Mouse (Mus musculus): ENCODE data around the gene Phlda2. TPM values are rescaled to one million over a fixed set of nuclear protein-coding genes. Genes with fewer than 3 reads are reported as not detected.

Gene Phlda2
- polyA plus RNA-seq, 1 experiment, result not detected

DNA sequence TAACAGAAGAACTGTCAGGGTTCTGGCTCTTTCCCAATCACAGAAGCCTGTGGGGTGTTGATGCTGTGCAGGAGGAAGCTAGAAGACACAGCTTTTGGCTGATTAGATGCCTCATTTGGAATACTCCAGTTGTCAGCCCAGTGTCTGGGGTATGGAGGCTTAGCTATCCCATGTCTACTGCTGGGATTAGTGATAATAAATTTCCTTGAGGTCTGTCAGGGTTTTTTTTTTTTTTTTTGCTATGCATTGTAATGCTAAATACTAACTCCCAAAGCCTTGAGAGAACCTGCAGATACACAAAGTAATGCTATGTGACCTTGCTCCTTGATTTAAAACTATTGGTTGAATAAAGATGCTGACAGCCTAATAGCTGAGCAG is 8.4 kb upstream of the Phlda2 start:
- Histone ChIP-seq H3K4me1 (ENCODE audit: control insufficient read depth, insufficient read depth, insufficient read length, low read length) (no peaks in the 10 kb centered on the region), H3K27ac (replicated peaks; ENCODE audit: low read depth, low read length) (no peak overlapping the region), H3K4me3 (ENCODE audit: insufficient read depth, low read depth, low read length) (no peak overlapping the region)

- H3K4me3 ChIP-seq (ENCODE audit: insufficient read depth, low read depth, low read length), result no peak overlapping the region
- no peaks in the 10 kb centered on the region for H3K4me1 ChIP-seq (ENCODE audit: control insufficient read depth, insufficient read depth, insufficient read length, low read length)
- no peak overlapping the region for H3K27ac ChIP-seq (replicated peaks; ENCODE audit: low read depth, low read length)
Observed at GRCm38 (mm10) chr7:143510593-143511334, 7.8 kb upstream of the Phlda2 start.

- Histone ChIP-seq H3K4me3 (ENCODE audit: insufficient read depth, low read depth, low read length) (no peak overlapping the region), H3K4me1 (ENCODE audit: control insufficient read depth, insufficient read depth, insufficient read length, low read length) (no peaks in the 10 kb centered on the region), H3K27ac (replicated peaks; ENCODE audit: low read depth, low read length) (no peak overlapping the region)
Observed at GRCm38 (mm10) chr7:143509566-143509965, 6.6 kb upstream of the Phlda2 start.

- Histone ChIP-seq H3K27ac (replicated peaks; ENCODE audit: low read depth, low read length) (no peak overlapping the region), H3K4me1 (ENCODE audit: control insufficient read depth, insufficient read depth, insufficient read length, low read length) (peaks cover 4% of the 10 kb centered on the region; the same call in 1 of the 2 replicates), H3K4me3 (ENCODE audit: insufficient read depth, low read depth, low read length) (no peak overlapping the region)
Observed at GRCm38 (mm10) chr7:143506675-143507074, 3.7 kb upstream of the Phlda2 start.

DNA sequence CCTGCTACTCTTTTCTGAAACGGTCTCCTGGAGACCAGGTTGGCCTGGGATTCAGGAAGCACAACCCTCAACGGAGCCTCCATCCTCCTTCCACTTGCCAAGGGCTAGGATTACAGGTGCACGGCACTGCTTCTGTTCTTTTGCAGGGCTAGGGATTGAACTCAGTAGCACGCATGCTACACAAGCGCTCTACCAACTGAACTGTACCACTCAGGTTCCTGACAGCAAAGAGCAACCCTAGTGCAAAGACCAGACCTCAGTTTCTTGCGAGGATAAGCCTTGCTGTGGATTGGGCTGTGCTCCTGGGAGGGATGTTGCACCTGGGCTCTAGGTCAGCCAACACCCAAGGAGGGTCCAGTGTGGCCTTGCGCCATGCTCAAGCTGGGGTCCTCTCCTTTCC is 3.3 kb upstream of the Phlda2 start:
- Histone ChIP-seq H3K4me1 (ENCODE audit: control insufficient read depth, insufficient read depth, insufficient read length, low read length) (peaks cover 6% of the 10 kb centered on the region; the same call in 1 of the 2 replicates), H3K4me3 (ENCODE audit: insufficient read depth, low read depth, low read length) (no peak overlapping the region), H3K27ac (replicated peaks; ENCODE audit: low read depth, low read length) (no peak overlapping the region)

GRCm38 (mm10) chr7:143505823-143506222 is 2.9 kb upstream of the Phlda2 start:
- no peak overlapping the region for H3K4me3 ChIP-seq (ENCODE audit: insufficient read depth, low read depth, low read length)
- no peak overlapping the region for H3K27ac ChIP-seq (replicated peaks; ENCODE audit: low read depth, low read length)
- peaks cover 6% of the 10 kb centered on the region; the same call in 1 of the 2 replicates for H3K4me1 ChIP-seq (ENCODE audit: control insufficient read depth, insufficient read depth, insufficient read length, low read length)

GRCm38 (mm10) chr7:143505411-143505810 is 2.5 kb upstream of the Phlda2 start:
- Histone ChIP-seq H3K4me1 (ENCODE audit: control insufficient read depth, insufficient read depth, insufficient read length, low read length) (peaks cover 6% of the 10 kb centered on the region; the same call in 1 of the 2 replicates), H3K4me3 (ENCODE audit: insufficient read depth, low read depth, low read length) (no peak overlapping the region), H3K27ac (replicated peaks; ENCODE audit: low read depth, low read length) (no peak overlapping the region)

- no peak overlapping the region for H3K4me3 ChIP-seq (ENCODE audit: insufficient read depth, low read depth, low read length)
- H3K4me1 ChIP-seq (ENCODE audit: control insufficient read depth, insufficient read depth, insufficient read length, low read length), result peaks cover 6% of the 10 kb centered on the region; the same call in 1 of the 2 replicates
- H3K27ac ChIP-seq (replicated peaks; ENCODE audit: low read depth, low read length), result no peak overlapping the region
Observed at GRCm38 (mm10) chr7:143503926-143504325, 976 bp upstream of the Phlda2 start.

- Histone ChIP-seq H3K4me1 (ENCODE audit: control insufficient read depth, insufficient read depth, insufficient read length, low read length) (peaks cover 6% of the 10 kb centered on the region; the same call in 1 of the 2 replicates), H3K27ac (replicated peaks; ENCODE audit: low read depth, low read length) (no peak overlapping the region), H3K4me3 (ENCODE audit: insufficient read depth, low read depth, low read length) (peak overlapping the region; percentile 55)
Observed at GRCm38 (mm10) chr7:143501643-143502417, 1.1 kb downstream of the Phlda2 start.

DNA sequence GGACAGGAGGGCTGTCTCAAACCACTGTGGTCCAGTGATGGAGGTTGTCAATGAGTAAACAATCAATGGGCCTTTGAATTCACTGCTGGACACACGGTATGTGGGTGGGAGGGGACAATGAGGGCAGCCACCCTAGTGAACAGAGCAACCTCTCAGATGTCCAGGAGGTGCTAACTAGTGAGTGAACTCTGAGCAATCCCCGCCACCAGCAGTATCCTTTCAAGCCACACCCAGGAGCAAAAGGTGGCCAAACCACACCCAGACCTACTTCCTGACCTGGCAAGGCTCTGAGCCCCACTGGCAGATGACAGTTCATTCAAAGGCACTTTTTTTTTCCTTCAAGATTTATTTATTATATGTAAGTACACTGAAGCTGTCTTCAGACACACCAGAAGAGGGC is 2.0 kb downstream of the Phlda2 start:
- Histone ChIP-seq H3K4me3 (ENCODE audit: insufficient read depth, low read depth, low read length) (no peak overlapping the region), H3K27ac (replicated peaks; ENCODE audit: low read depth, low read length) (no peak overlapping the region), H3K4me1 (ENCODE audit: control insufficient read depth, insufficient read depth, insufficient read length, low read length) (peaks cover 6% of the 10 kb centered on the region; the same call in 1 of the 2 replicates)

DNA sequence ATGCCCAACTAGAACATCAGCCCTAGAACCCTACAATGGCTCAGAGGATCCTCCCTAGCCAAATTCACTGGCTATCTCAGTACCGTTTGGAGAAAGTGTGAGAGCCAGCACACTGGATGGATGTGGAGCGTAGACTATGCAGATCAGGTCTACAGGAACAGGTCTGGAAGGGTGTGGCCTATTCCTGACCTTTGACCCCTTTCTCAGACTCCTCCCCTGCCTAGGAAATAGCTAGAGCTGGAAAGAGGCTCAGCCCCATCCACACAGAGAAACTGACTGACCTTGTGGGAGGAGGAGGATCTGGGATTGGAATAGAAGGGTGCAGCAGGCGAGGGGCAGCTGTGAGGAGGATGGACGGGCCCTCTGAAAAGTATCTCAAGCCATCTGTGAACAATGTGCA is 4.4 kb downstream of the Phlda2 start:
- Histone ChIP-seq H3K4me1 (ENCODE audit: control insufficient read depth, insufficient read depth, insufficient read length, low read length) (peaks cover 6% of the 10 kb centered on the region; the same call in 1 of the 2 replicates), H3K4me3 (ENCODE audit: insufficient read depth, low read depth, low read length) (no peak overlapping the region), H3K27ac (replicated peaks; ENCODE audit: low read depth, low read length) (no peak overlapping the region)

GRCm38 (mm10) chr7:143495104-143495961 is 7.6 kb downstream of the Phlda2 start:
- Histone ChIP-seq H3K4me3 (ENCODE audit: insufficient read depth, low read depth, low read length) (no peak overlapping the region), H3K4me1 (ENCODE audit: control insufficient read depth, insufficient read depth, insufficient read length, low read length) (no peaks in the 10 kb centered on the region), H3K27ac (replicated peaks; ENCODE audit: low read depth, low read length) (no peak overlapping the region)

DNA sequence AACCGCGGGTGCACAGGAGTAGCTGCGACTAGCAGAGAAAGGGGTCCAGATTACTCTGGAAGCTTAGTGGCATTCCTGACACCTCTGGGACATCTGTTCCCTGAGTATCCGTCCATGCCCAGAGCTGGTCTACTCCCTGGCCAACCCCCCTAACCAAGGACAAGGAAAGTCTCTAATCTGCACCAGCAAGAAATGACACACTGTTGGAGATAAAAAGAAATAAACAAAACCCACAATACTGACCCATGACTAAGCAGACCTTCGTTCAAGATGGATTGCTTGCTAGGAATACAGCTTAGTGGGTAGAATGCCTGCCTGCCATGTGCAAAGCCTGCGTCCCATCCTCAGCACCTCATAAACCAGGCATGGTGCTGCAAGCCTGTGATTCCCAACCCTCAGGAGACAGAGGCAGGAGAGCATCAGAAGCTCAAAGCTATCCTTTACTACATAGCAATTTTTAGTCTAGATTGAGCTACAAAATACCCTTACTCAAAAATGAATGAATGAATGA is 9.3 kb downstream of the Phlda2 start:
- Histone ChIP-seq H3K4me1 (ENCODE audit: control insufficient read depth, insufficient read depth, insufficient read length, low read length) (no peaks in the 10 kb centered on the region), H3K4me3 (ENCODE audit: insufficient read depth, low read depth, low read length) (no peak overlapping the region), H3K27ac (replicated peaks; ENCODE audit: low read depth, low read length) (no peak overlapping the region)

GRCm38 (mm10) chr7:143489735-143490134 is 13.2 kb downstream of the Phlda2 start:
- Histone ChIP-seq H3K27ac (replicated peaks; ENCODE audit: low read depth, low read length) (no peak overlapping the region), H3K4me3 (ENCODE audit: insufficient read depth, low read depth, low read length) (no peak overlapping the region), H3K4me1 (ENCODE audit: control insufficient read depth, insufficient read depth, insufficient read length, low read length) (no peaks in the 10 kb centered on the region)

GRCm38 (mm10) chr7:143482541-143482940 is 20.4 kb downstream of the Phlda2 start:
- Histone ChIP-seq H3K27ac (replicated peaks; ENCODE audit: low read depth, low read length) (no peak overlapping the region), H3K4me1 (ENCODE audit: control insufficient read depth, insufficient read depth, insufficient read length, low read length) (no peaks in the 10 kb centered on the region), H3K4me3 (ENCODE audit: insufficient read depth, low read depth, low read length) (no peak overlapping the region)
